Mouse (Mus musculus): ENCODE results near the gene Atp5mpl. TPM values are rescaled to one million over a fixed set of nuclear protein-coding genes. Genes with fewer than 3 reads are reported as not detected.
A peak's percentile ranks its signal among the peaks of the same experiment; 100 is the strongest.

The Atp5mpl gene
- polyA plus RNA-seq, 1 experiment from 2014 or later: 665 TPM

- no peak overlapping the region for H3K4me2 ChIP-seq (replicated peaks)
- ATAC-seq (ENCODE audit: low FRiP score, low read depth): no peak
- 84% methylated on average over 6 of the region's 6 CpGs for WGBS
- no peak overlapping the region for H3K27ac ChIP-seq
- no peak overlapping the region for H3K9ac ChIP-seq
- no peaks in the 10 kb centered on the region for H3K36me3 ChIP-seq
- H3K9me3 ChIP-seq: no peaks in the 10 kb centered on the region
- no peaks in the 10 kb centered on the region for H3K27me3 ChIP-seq (replicated peaks)
- H3K4me1 ChIP-seq: no peaks in the 10 kb centered on the region
- no peak overlapping the region for H3K4me3 ChIP-seq
Observed at GRCm38 (mm10) chr12:111978274-111978673, 11.5 kb upstream of the Atp5mpl start.

GRCm38 (mm10) chr12:111977138-111977537, 10.4 kb upstream of the Atp5mpl start:
- no peaks in the 10 kb centered on the region for H3K27me3 ChIP-seq (replicated peaks)
- no peak overlapping the region for H3K27ac ChIP-seq
- 68% methylated on average over 6 of the region's 6 CpGs for WGBS
- H3K4me1 ChIP-seq: no peaks in the 10 kb centered on the region
- no peaks in the 10 kb centered on the region for H3K9me3 ChIP-seq
- H3K9ac ChIP-seq: no peak overlapping the region
- ATAC-seq (ENCODE audit: low FRiP score, low read depth): no peak
- H3K4me3 ChIP-seq: no peak overlapping the region
- no peaks in the 10 kb centered on the region for H3K36me3 ChIP-seq
- H3K4me2 ChIP-seq (replicated peaks): no peak overlapping the region

- Histone ChIP-seq H3K9me3 (no peaks in the 10 kb centered on the region), H3K27ac (no peak overlapping the region), H3K4me2 (replicated peaks) (no peak overlapping the region), H3K4me3 (no peak overlapping the region), H3K9ac (no peak overlapping the region), H3K36me3 (no peaks in the 10 kb centered on the region), H3K27me3 (replicated peaks) (no peaks in the 10 kb centered on the region), H3K4me1 (no peaks in the 10 kb centered on the region)
- 87% methylated on average over 6 of the region's 6 CpGs for WGBS
- ATAC-seq (ENCODE audit: low FRiP score, low read depth): no peak
Observed at GRCm38 (mm10) chr12:111974578-111974977, 7.8 kb upstream of the Atp5mpl start.

GRCm38 (mm10) chr12:111972504-111972903, 5.7 kb upstream of the Atp5mpl start:
- no peaks in the 10 kb centered on the region for H3K9me3 ChIP-seq
- H3K4me3 ChIP-seq: no peak overlapping the region
- H3K27ac ChIP-seq: no peak overlapping the region
- no peaks in the 10 kb centered on the region for H3K36me3 ChIP-seq
- H3K27me3 ChIP-seq (replicated peaks): no peaks in the 10 kb centered on the region
- no peak overlapping the region for H3K9ac ChIP-seq
- WGBS: 91% methylated on average over 10 of the region's 10 CpGs
- H3K4me2 ChIP-seq (replicated peaks): no peak overlapping the region
- no peaks in the 10 kb centered on the region for H3K4me1 ChIP-seq
- ATAC-seq (ENCODE audit: low FRiP score, low read depth): no peak

GRCm38 (mm10) chr12:111971231-111971686, 4.5 kb upstream of the Atp5mpl start, which contains the start of gene Tdrd9:
Gene Tdrd9, plus strand, starts transcription at chr12:111971559.
- ATAC-seq (ENCODE audit: low FRiP score, low read depth): no peak
- 90% methylated on average over 18 of the region's 18 CpGs for WGBS
- no peaks in the 10 kb centered on the region for H3K36me3 ChIP-seq
- H3K4me3 ChIP-seq: no peak within 1 kb of the TSS
- no peak within 1 kb of the TSS for H3K27ac ChIP-seq
- no peaks in the 10 kb centered on the region for H3K27me3 ChIP-seq (replicated peaks)
- no peak within 1 kb of the TSS for H3K4me2 ChIP-seq (replicated peaks)
- no peaks in the 10 kb centered on the region for H3K9me3 ChIP-seq
- H3K9ac ChIP-seq: no peak within 1 kb of the TSS
- peaks cover 1% of the 10 kb centered on the region for H3K4me1 ChIP-seq

GRCm38 (mm10) chr12:111970085-111970484, 3.3 kb upstream of the Atp5mpl start:
- no peaks in the 10 kb centered on the region for H3K9me3 ChIP-seq
- H3K27me3 ChIP-seq (replicated peaks): no peaks in the 10 kb centered on the region
- 88% methylated on average over 4 of the region's 4 CpGs for WGBS
- H3K27ac ChIP-seq: no peak overlapping the region
- no peak overlapping the region for H3K9ac ChIP-seq
- H3K4me3 ChIP-seq: no peak overlapping the region
- no peak for ATAC-seq (ENCODE audit: low FRiP score, low read depth)
- no peaks in the 10 kb centered on the region for H3K36me3 ChIP-seq
- peaks cover 12% of the 10 kb centered on the region for H3K4me1 ChIP-seq
- H3K4me2 ChIP-seq (replicated peaks): no peak overlapping the region

- WGBS: 93% methylated on average over 5 of the region's 5 CpGs
- Histone ChIP-seq H3K9me3 (no peaks in the 10 kb centered on the region), H3K27ac (no peak overlapping the region)
Observed at GRCm38 (mm10) chr12:111963339-111963738, 3.4 kb downstream of the Atp5mpl start.

GRCm38 (mm10) chr12:111958101-111958865, 8.5 kb downstream of the Atp5mpl start:
- Histone ChIP-seq H3K27me3 (replicated peaks) (no peaks in the 10 kb centered on the region), H3K9ac (no peak overlapping the region), H3K27ac (no peak overlapping the region), H3K36me3 (peaks cover 38% of the 10 kb centered on the region), H3K4me3 (no peak overlapping the region), H3K9me3 (no peaks in the 10 kb centered on the region), H3K4me2 (replicated peaks) (no peak overlapping the region), H3K4me1 (no peaks in the 10 kb centered on the region)
- WGBS: 54% methylated on average over 9 of the region's 9 CpGs
- ATAC-seq (ENCODE audit: low FRiP score, low read depth): peak; percentile 50; the same call in 1 of the 2 replicates

More at GRCm38 (mm10) chr12:111963339-111963738, 3.4 kb downstream of the Atp5mpl start:
- no peak for ATAC-seq (ENCODE audit: low FRiP score, low read depth)
- Histone ChIP-seq H3K36me3 (peaks cover 38% of the 10 kb centered on the region), H3K4me1 (peaks cover 17% of the 10 kb centered on the region), H3K9ac (no peak overlapping the region), H3K27me3 (replicated peaks) (no peaks in the 10 kb centered on the region), H3K4me3 (no peak overlapping the region), H3K4me2 (replicated peaks) (no peak overlapping the region)

GRCm38 (mm10) chr12:111956173-111956572, 10.6 kb downstream of the Atp5mpl start:
- no peak for ATAC-seq (ENCODE audit: low FRiP score, low read depth)
- Histone ChIP-seq H3K27me3 (replicated peaks) (no peaks in the 10 kb centered on the region), H3K9me3 (no peaks in the 10 kb centered on the region), H3K4me1 (no peaks in the 10 kb centered on the region), H3K9ac (no peak overlapping the region), H3K4me2 (replicated peaks) (no peak overlapping the region), H3K36me3 (peaks cover 21% of the 10 kb centered on the region), H3K27ac (no peak overlapping the region), H3K4me3 (no peak overlapping the region)
- 87% methylated on average over 5 of the region's 5 CpGs for WGBS

GRCm38 (mm10) chr12:111951701-111952100, 15.1 kb downstream of the Atp5mpl start:
- Histone ChIP-seq H3K9ac (no peak overlapping the region), H3K4me2 (replicated peaks) (no peak overlapping the region), H3K36me3 (no peaks in the 10 kb centered on the region), H3K4me1 (no peaks in the 10 kb centered on the region), H3K9me3 (no peaks in the 10 kb centered on the region), H3K27ac (no peak overlapping the region), H3K4me3 (no peak overlapping the region), H3K27me3 (replicated peaks) (no peaks in the 10 kb centered on the region)
- 49% methylated on average over 5 of the region's 5 CpGs for WGBS
- ATAC-seq (ENCODE audit: low FRiP score, low read depth): no peak

GRCm38 (mm10) chr12:111950486-111950885, 16.3 kb downstream of the Atp5mpl start:
- no peak overlapping the region for H3K4me2 ChIP-seq (replicated peaks)
- no peaks in the 10 kb centered on the region for H3K27me3 ChIP-seq (replicated peaks)
- H3K9ac ChIP-seq: no peak overlapping the region
- no peaks in the 10 kb centered on the region for H3K4me1 ChIP-seq
- no peak overlapping the region for H3K27ac ChIP-seq
- WGBS: 81% methylated on average over 5 of the region's 5 CpGs
- H3K4me3 ChIP-seq: no peak overlapping the region
- H3K9me3 ChIP-seq: no peaks in the 10 kb centered on the region
- H3K36me3 ChIP-seq: no peaks in the 10 kb centered on the region
- no peak for ATAC-seq (ENCODE audit: low FRiP score, low read depth)

GRCm38 (mm10) chr12:111946716-111947115, 20.1 kb downstream of the Atp5mpl start:
- H3K27ac ChIP-seq: no peak overlapping the region
- 58% methylated on average over 2 of the region's 2 CpGs for whole genome bisulfite sequencing
- no peak for ATAC-seq (ENCODE audit: low FRiP score, low read depth)
- H3K4me2 ChIP-seq (replicated peaks): no peak overlapping the region
- no peak overlapping the region for H3K4me3 ChIP-seq
- no peaks in the 10 kb centered on the region for H3K36me3 ChIP-seq
- H3K4me1 ChIP-seq: no peaks in the 10 kb centered on the region
- H3K9me3 ChIP-seq: no peaks in the 10 kb centered on the region
- H3K9ac ChIP-seq: no peak overlapping the region
- H3K27me3 ChIP-seq (replicated peaks): no peaks in the 10 kb centered on the region

Measured in neural tube, embryonic 12.5 days (tissue).